Mouse (Mus musculus): ENCODE results near the gene Med25.

Med25 gene

DNA sequence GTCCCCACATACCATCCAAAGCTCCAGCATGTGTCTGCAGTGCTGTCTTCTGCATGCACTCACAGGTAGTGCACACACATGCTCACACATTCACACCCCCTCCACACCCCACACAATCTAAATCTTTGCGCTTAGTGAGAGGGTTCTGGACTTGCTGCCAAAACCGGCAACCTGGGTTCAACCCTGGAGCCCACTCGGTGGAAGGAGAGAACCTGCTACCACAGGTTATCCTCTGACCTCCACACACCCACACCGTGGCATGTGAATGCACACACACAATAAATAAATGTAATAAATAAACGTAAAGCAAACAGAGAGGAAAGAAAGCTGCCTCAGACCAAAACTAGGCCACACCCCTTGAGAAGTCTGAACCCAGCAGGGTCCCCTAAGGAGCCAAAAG lies 44.7 kb downstream of the Med25 start:
- no peak for DNase-seq (ENCODE audit: low spot score)

DNA sequence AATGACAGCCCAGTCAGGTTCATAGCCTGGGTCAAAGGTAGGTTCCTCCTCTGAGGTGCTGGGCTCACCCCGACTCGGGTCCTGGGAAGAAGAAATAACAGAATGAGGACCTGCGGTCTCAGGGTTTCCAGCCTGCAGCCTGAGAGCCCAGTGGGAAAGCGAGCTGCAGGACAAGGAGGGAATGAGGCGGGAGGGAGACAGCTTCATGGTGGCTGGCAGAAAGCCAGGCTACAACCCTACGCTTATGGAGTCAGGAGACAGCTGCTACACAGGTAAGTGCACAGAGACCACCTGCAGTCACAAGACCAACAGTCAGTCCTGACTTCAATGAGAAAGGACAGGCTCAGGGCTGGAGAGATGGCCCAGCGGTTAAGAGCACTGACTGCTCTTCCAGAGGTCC lies 45.7 kb downstream of the Med25 start:
- no peak for DNase-seq (ENCODE audit: low spot score)

DNA sequence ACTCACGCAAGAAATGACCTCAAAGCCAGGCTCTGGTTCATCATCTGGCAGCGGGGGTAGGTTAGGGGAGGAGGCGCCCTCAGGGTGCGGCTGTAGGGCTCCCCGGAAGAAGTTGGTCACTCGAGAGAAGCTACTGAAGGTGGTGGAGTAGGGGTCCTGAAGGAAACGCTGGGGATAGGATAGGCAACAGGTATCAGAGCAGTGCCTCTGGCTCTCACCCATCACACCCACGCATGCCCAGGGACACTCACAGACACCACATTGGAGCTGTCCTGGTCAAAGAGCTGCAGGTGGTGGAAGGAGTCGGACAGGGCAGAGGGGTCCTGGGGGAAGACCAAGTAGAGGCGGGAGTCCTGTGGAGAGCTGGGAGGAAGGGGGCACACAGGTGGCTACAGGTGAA lies 47.5 kb downstream of the Med25 start:
- DNase-seq (ENCODE audit: low spot score), result no peak

DNA sequence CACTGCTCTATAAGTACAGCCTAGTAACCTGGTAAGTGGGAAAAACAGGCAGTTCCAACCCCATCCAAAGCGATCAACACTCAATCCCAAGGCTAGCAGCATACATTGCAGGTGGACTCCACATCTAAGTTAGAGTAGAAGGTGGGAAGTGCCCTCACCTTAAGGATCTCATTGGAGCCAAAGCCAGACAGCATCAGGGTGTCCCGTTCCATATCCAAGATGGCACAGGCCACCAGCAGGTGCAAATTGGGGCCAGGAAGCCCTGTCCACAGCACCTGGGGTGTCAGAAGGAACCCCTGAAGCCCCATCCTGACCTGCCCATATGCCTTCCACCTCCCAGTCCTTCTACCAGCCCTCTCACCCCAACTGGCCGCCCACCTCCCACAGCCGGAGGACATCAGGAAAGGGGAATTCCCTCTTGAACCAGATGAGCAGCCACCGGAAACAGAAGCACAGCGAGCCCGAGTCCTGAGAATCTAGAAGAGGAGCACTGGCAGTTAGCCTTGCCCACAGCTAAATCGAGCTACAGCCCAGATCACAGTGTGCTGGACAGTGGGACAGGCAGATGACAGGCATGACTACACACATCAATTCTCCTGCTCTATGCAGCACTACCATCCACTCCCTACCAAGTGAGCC lies 50.6 kb downstream of the Med25 start:
- no peak for DNase-seq (ENCODE audit: low spot score)

DNA sequence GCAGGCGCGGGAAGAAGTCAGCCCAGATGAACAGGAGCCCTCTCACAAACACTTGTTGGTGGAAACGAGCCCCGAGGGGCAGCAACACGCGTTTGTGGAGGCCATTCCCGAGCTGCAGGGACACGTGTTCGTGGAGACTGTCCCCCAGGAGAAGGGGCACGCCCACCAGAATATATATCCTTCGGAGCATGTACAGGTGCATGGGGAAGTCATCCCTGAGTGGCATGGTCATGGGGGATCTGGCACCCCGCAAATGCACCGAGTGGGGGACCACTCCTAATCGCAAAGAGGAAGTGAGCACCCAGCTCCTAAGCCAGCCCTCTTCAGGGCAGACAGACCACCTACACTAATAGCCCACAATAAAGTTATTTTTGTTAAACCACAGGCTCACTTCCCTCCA lies 52.1 kb downstream of the Med25 start:
- DNase-seq (ENCODE audit: low spot score), result no peak

DNA sequence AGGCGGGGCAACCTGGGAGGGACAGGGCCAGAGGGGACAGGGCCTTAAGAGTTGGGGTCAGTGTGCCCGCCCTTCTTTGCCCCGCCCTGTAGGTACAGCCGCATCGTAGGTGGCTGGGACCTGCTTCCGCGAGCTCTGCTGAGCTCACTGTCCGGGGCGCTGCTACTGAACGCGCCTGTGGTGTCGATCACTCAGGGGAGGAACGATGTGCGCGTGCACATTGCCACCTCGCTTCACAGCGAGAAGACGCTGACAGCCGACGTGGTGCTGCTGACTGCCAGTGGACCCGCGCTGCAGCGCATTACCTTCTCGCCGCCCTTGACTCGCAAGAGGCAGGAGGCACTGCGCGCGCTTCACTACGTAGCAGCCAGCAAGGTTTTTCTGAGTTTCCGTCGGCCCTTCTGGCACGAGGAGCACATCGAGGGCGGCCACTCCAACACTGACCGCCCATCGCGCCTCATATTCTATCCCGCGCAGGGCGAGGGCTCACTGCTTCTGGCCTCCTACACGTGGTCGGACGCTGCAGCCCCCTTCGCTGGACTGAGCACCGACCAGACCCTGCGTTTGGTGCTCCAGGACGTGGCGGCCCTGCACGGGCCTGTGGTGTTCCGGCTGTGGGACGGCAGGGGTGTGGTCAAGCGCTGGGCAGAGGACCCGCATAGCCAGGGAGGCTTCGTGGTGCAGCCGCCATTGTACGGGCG lies 52.9 kb downstream of the Med25 start:
- DNase-seq (ENCODE audit: low spot score), result no peak

DNA sequence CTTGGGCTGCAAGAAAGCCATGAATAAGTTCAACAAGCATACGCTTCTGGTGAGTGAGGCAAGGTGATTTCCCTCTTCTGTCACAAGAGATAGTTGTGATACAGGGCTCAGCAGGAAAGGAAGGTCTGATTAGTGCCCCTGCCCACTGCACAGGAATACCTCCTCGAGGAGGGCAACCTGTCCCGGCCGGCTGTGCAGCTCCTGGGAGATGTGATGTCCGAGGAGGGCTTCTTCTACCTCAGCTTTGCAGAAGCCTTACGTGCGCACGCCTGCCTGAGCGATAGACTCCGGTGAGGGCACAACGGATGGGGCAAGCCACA lies 53.4 kb downstream of the Med25 start:
- DNase-seq (ENCODE audit: low spot score), result no peak

DNA sequence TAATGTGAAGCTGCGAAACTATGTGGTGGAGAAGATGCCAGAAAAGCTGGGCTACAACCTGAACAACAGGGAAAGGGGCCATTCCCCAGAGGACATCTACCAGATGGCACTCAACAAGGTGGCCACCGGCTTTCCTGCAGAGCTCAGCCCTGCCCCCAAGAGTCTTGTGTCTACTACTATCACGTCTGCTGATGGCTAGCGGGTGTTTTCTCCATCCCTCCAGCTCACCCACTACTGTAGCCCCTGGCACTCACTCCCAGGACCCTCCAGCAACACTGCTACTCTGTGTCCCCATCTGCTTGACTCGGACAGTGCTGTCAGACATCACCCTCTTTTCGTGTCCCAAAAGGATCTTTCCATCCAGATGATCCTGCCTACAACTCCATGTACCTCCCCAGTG lies 54.4 kb downstream of the Med25 start:
- no peak for DNase-seq (ENCODE audit: low spot score)

DNA sequence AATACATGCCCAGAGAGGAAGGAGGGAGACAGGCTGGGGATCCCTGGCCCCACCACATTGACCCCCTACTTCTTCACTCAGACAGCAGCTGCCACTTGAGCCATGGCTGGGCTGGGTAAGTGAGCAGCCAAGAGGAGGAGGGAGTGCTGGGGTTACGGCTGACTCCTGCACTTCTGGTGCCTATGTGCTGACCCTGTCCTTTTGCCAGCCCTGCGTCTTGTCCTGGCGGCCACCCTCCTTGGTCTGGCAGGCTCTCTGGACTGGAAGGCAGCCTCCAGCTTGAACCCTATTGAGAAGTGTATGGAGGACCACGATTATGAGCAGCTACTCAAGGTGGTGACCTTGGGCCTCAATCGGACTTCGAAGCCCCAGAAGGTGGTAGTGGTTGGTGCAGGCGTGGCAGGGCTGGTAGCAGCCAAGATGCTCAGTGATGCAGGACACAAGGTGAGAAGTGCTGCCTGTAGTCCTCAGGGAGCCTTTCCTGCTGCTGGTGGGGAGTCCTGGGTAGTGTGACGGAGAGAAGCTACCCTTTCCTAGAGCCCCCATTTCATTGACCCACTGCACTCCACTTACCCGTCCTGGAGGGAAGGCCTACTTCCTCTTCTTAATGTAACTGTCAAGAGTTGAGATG lies 56.0 kb downstream of the Med25 start:
- no peak for DNase-seq (ENCODE audit: low spot score)

DNA sequence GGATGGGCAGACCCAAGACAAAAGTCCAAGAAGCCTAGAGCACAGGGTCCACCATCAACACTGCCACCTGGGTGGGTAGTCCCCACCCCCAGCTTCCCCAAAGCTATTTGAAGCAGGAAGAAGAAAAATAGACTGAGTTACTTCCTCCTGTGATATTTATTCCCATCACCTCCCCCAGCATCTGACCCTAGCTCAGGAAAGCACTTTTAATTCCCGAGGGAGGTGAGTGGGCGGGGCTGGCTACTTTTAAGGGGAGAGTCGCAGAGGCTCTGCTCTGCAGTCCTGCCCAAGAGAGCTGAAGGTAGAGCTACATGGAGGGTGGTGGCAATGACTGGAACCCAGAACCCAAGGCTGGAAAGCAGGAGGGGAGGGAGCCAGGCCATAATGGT lies 56.5 kb downstream of the Med25 start:
- DNase-seq (ENCODE audit: low spot score), result peak; percentile 22

DNA sequence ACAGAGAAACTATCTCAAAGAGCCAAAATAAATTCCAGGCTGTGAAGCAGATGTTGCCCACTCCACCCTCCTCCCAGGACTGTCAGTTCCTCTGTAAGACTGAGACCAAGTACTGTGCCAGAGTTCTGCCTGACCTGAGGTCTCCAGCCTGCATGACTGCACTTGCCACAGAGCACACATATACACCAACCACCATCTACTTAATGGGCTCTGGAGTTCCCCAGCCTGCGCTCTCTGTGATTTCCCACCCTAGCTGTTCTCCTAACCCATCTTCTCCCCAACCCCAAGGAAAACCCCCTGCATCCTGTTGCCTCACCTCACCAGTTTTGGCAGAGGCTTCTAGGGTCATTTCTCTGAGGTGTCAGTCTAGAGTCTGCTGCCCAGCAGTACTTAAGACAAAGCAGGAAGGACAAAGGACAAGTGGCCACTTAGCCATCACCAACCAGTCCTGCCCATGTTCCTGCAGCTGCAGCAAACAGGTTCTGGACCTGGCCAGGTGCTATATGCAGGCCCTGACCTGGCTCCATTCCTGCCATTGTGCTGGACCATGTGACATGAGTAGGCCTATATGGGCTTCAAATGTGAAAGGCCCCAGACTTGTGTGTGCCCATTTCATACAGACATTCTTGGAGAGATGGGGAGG lies 57.0 kb downstream of the Med25 start:
- DNase-seq (ENCODE audit: low spot score), result peak; percentile 12

DNA sequence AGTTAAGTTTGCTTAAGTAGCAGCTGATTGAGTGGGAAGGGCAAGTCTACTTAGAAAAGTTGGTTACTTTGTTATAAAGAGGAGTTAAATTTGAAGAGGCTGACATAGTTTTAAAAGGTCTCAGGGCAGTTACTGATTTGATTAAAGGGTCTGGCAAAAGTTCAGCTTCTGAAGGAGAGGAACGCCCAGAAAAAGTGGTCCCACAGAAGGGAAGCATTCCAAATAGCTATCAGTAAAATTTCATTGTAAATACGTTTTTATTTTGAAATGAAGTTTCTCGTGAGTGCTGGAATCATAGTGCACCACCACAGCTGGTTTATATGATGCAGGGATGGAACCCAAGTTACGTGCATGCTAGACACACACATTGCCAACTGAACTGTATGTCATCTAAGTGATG lies 59.7 kb downstream of the Med25 start:
- DNase-seq (ENCODE audit: low spot score), result no peak

DNA sequence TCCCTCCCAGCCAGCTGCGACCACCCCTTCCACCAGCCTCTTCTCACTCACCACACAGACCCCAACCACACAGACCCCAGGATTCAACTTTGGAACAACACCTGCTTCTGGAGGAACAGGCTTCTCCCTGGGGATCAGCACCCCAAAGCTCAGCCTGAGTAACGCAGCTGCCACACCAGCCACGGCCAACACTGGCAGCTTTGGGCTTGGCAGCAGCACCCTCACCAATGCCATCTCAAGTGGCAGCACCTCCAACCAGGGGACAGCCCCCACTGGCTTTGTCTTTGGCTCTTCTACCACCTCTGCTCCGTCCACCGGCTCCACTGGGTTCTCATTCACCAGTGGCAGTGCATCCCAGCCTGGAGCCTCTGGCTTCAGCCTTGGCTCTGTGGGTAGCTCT lies 63.8 kb downstream of the Med25 start:
- DNase-seq (ENCODE audit: low spot score), result no peak

DNA sequence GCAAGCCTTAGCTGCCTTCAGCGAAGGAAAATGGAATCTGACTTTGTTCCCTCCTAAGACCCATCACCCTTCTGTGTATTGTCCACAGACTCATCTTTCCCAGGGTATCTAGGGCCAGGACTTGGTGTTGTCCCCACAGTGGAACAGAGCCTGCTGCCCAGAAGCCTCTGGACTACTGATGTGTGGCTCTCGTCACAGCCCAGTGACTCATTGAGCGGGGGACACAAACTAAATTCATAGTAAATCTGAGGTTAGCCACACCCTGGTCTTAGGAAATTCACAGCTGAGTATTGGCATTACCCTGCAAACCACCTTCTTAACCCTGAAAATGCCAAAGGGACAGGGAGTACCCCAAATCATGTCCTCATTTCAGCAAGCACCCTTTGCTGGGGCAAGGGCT lies 65.7 kb downstream of the Med25 start:
- DNase-seq (ENCODE audit: low spot score), result no peak
